Mouse (Mus musculus) central nervous system, embryonic 14 days (tissue): ENCODE data around the gene Zfp408. TPM values are rescaled to one million over a fixed set of nuclear protein-coding genes. Genes with fewer than 3 reads are reported as not detected.

Source experiments
- polyA plus RNA-seq: library from polyadenylated mRNA; depleted of rRNA; stranded (reverse); fragments of >200 nt; gene quantifications from 2 replicates; pipeline ENCODE4 v1.2.3, GENCODE M21; 2012; rRNA removed

Gene Zfp408
- polyA plus RNA-seq = 30.2 and 30.3 TPM in 2 replicates

DNA sequence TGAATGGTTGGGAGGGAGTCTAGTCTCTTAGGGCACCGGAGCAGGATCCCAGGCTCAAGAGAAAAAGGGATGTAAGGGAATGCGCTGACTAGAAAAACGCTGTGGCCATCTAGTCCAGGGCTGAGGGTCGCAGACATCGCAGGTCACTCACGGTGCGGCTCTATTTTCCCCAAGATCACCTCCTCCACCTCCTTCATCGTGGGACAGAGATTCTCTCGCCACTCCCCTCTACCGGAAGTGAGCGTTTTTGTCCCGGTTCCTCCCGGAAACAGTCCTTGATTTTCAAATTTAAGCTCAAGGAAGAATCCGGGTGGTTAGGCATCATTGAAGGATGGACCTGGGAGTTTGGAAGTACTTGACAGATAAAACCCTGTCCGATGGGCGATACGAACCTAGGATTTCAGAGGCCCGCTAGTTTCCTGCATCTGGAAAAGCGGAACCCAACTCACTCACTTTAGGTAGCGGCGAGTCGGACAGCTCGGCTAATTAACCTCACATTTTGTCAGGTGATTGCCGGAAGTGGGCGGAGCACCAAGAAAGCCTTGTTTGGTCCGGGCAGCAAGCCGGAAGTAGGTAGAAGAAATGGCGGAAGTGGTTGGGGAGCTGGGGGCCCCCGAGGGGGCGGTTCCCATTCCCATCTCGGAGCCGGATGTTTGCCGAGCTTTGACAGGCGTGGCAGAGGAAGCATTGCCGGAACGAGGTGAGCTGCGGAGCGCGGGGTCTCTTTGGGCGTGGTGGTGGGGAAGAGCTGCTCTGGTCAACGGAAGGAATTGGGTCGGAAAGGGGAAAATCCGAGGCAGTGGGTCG is at the start of gene Zfp408, which contains the start of gene Arhgap1:
Gene Zfp408 (minus strand): TSS at position 239 of the 807 bp plus-strand sequence.
Gene Arhgap1 (plus strand): TSS at position 308 of the 807 bp plus-strand sequence.

GRCm38 (mm10) chr2:91636229-91636628 is 13.4 kb downstream of the Zfp408 start, which contains the start of gene F2:
F2 (minus strand) TSS chr2:91636414.

Other genes with a start within 250 kb of the Zfp408 start
- 73.2 and 76.6 TPM in 2 replicates for gene 1110051M20Rik, start 205.1 kb downstream of the Zfp408 start, polyA plus RNA-seq
- 9.0 and 11.0 TPM in 2 replicates for gene Lrp4, start 192.3 kb downstream of the Zfp408 start, polyA plus RNA-seq
- gene Ckap5, start 123.0 kb downstream of the Zfp408 start, polyA plus RNA-seq = 92.3 and 113 TPM in 2 replicates
- gene F2, start 13.4 kb downstream of the Zfp408 start, polyA plus RNA-seq = 0.12 and 0.64 TPM in 2 replicates
- gene Arhgap1, start 69 bp upstream of the Zfp408 start, polyA plus RNA-seq = 74.7 and 85.3 TPM in 2 replicates
- 52.7 and 58.6 TPM in 2 replicates for gene Atg13, start 60.8 kb upstream of the Zfp408 start, polyA plus RNA-seq
- gene Harbi1, start 61.1 kb upstream of the Zfp408 start, polyA plus RNA-seq = 7.6 and 7.8 TPM in 2 replicates
- gene Ambra1, start 80.3 kb upstream of the Zfp408 start, polyA plus RNA-seq = 29.1 and 32.4 TPM in 2 replicates